Comparison of ENCODE assay signal across 15 mouse cellular contexts in the genomic region with DNA sequence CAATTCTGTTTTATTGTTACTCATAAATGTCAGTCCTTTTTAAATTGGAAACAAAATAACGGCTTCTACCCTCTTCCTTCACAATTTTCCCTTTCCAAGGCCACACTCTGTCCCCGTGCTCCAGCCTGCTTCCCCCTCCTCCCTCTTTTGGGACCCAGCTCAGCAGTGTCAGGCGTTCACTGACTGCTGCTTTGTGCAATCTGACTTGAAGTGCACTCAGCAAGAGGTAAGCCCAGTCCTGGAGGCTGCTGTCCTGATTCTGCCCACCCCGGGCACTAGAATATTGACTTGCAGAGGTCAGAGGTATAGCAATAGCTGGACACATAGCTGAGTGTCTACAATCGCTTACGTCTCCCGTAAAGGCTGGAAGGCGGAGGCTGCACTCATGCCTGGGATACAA. TPM values are rescaled to one million over a fixed set of nuclear protein-coding genes. Genes with fewer than 3 reads are reported as not detected.
A peak's percentile ranks its signal among the peaks of the same experiment; 100 is the strongest.
DNase-seq lines count a peak whose midpoint lies in the region; ATAC-seq and TF ChIP-seq lines count a peak whose summit lies in the region.
"Had no signal": no experiment of that assay in that cellular context is flagged by ENCODE, and none has a peak within 500 bp of the region (broad histone marks: within the 10 kb centered on the region; RNA-seq: fewer than 3 reads in every experiment).

No protein-coding gene starts in this region.

- no peak for TF ChIP-seq CTCF in lung, postnatal 0 days (IDR thresholded peaks at IDR 0.05)
- no peak for TF ChIP-seq CTCF in forebrain, postnatal 0 days (IDR thresholded peaks at IDR 0.05; ENCODE audit: low read depth)
- TF ChIP-seq CTCF in cerebellum, adult 2 months (IDR thresholded peaks at IDR 0.05; ENCODE audit: borderline replicate concordance, insufficient read depth, low read depth, low read length), result no peak

- WGBS in lung, postnatal 0 days, result 46% methylated on average over 8 of the region's 8 CpGs
- WGBS in forebrain, postnatal 0 days, result 48% methylated on average over 8 of the region's 8 CpGs
- WGBS in midbrain, embryonic 11.5 days, result 49% methylated on average over 8 of the region's 8 CpGs
- 79% methylated on average over 8 of the region's 8 CpGs for WGBS in cerebellum, adult 2 months

- TF ChIP-seq EP300 in lung, postnatal 0 days (IDR thresholded peaks at IDR 0.05), result no peak

- H3K4me2 ChIP-seq in lung, postnatal 0 days (replicated peaks; ENCODE audit: low read depth, low read length), result no peak overlapping the region
- 0 out of 2 replicates have a peak overlapping the region, but pooled peaks have one; percentile 19 for H3K4me2 ChIP-seq in forebrain, postnatal 0 days (ENCODE audit: low read depth)
- no peak overlapping the region for H3K4me2 ChIP-seq in midbrain, embryonic 11.5 days
- H3K4me2 ChIP-seq: kidney, embryonic 15.5 days had no signal

- H3K27me3 ChIP-seq in lung, postnatal 0 days (replicated peaks; ENCODE audit: insufficient read depth, low read length), result no peaks in the 10 kb centered on the region
- H3K27me3 ChIP-seq in forebrain, postnatal 0 days (ENCODE audit: insufficient read depth, low read length), result no peaks in the 10 kb centered on the region
- peaks cover 42% of the 10 kb centered on the region for H3K27me3 ChIP-seq in midbrain, embryonic 11.5 days (ENCODE audit: control insufficient read depth, insufficient read depth, low read length)
- no peaks in the 10 kb centered on the region for H3K27me3 ChIP-seq in cerebellum, adult 2 months (ENCODE audit: control insufficient read depth, insufficient read depth, low read length)

- H3K4me1 ChIP-seq in lung, postnatal 0 days (ENCODE audit: insufficient read depth, low read depth, low read length), result peaks cover 12% of the 10 kb centered on the region; the same call in 1 of the 2 replicates
- peaks cover 32% of the 10 kb centered on the region for H3K4me1 ChIP-seq in forebrain, postnatal 0 days (ENCODE audit: insufficient read depth)
- peaks cover 28% of the 10 kb centered on the region for H3K4me1 ChIP-seq in midbrain, embryonic 11.5 days (ENCODE audit: control insufficient read depth, insufficient read depth, low read length)
- no peaks in the 10 kb centered on the region for H3K4me1 ChIP-seq in cerebellum, adult 2 months (ENCODE audit: control insufficient read depth, insufficient read depth, low read length)

- intact Hi-C loops in left cerebral cortex, postnatal 25 days (cut with DNase I), result no loop called here

- peak overlapping the region; percentile 62 for H3K27ac ChIP-seq in lung, postnatal 0 days (ENCODE audit: low read length)
- H3K27ac ChIP-seq in forebrain, postnatal 0 days (ENCODE audit: low read depth, low read length), result peak overlapping the region; percentile 84
- H3K27ac ChIP-seq in midbrain, embryonic 11.5 days (ENCODE audit: low read depth, low read length), result peak overlapping the region; percentile 85
- H3K27ac ChIP-seq in cerebellum, adult 2 months (ENCODE audit: insufficient read depth, low read length), result no peak overlapping the region
- H3K27ac ChIP-seq: heart, adult 2 months; kidney, embryonic 15.5 days; stomach, postnatal 0 days had no signal

- no peaks in the 10 kb centered on the region for H3K36me3 ChIP-seq in lung, postnatal 0 days (ENCODE audit: insufficient read depth, low read length)
- peaks cover 27% of the 10 kb centered on the region for H3K36me3 ChIP-seq in forebrain, postnatal 0 days (ENCODE audit: insufficient read depth)
- H3K36me3 ChIP-seq in midbrain, embryonic 11.5 days (ENCODE audit: control insufficient read depth, insufficient read depth, low read length), result peaks cover 6% of the 10 kb centered on the region; the same call in 1 of the 2 replicates
- H3K36me3 ChIP-seq: kidney, embryonic 15.5 days had no signal

- no peak for ATAC-seq in lung, postnatal 0 days
- ATAC-seq in forebrain, postnatal 0 days, result peak; percentile 21; the same call in 1 of the 2 replicates
- ATAC-seq in midbrain, embryonic 11.5 days (ENCODE audit: low FRiP score), result peak; percentile 57

- H3K9ac ChIP-seq in lung, postnatal 0 days (replicated peaks; ENCODE audit: low read depth), result no peak overlapping the region
- H3K9ac ChIP-seq in forebrain, postnatal 0 days, result 0 out of 2 replicates have a peak overlapping the region, but pooled peaks have one; percentile 35
- 0 out of 2 replicates have a peak overlapping the region, but pooled peaks have one; percentile 25 for H3K9ac ChIP-seq in midbrain, embryonic 11.5 days (ENCODE audit: low read length)
- H3K9ac ChIP-seq: kidney, embryonic 15.5 days had no signal

- H3K4me3 ChIP-seq in lung, postnatal 0 days (ENCODE audit: low read depth, low read length), result no peak overlapping the region
- no peak overlapping the region for H3K4me3 ChIP-seq in forebrain, postnatal 0 days (ENCODE audit: low read depth, low read length)
- H3K4me3 ChIP-seq in midbrain, embryonic 11.5 days (ENCODE audit: low read depth, low read length), result no peak overlapping the region
- H3K4me3 ChIP-seq in cerebellum, adult 2 months (replicated peaks; ENCODE audit: insufficient read depth, low read depth, low read length), result no peak overlapping the region
- H3K4me3 ChIP-seq: heart, adult 2 months; kidney, embryonic 15.5 days; layer of hippocampus, adult 2 months had no signal

- no peak for TF ChIP-seq POLR2A in cerebellum, adult 2 months (IDR thresholded peaks at IDR 0.05; ENCODE audit: borderline replicate concordance, insufficient read depth, low read length)

- DNase-seq in lung, postnatal 0 days (ENCODE audit: low spot score), result peak; percentile 29
- no peak for DNase-seq in lung, postnatal 10 days
- no peak for DNase-seq in forebrain, postnatal 0 days
- DNase-seq in midbrain, embryonic 11.5 days (ENCODE audit: low spot score, missing footprints), result peak; percentile 90
- no peak for DNase-seq in thymus, postnatal 25 days
- no peak for DNase-seq in cerebellum, adult 2 months
- DNase-seq in left cerebral cortex, postnatal 25 days (ENCODE audit: low spot score in 2 of 2), result no peak
- DNase-seq: cerebellum, postnatal 25 days; heart, adult 2 months; heart, postnatal 36 days; spleen, adult 18-20 months had no signal

- no peaks in the 10 kb centered on the region for H3K9me3 ChIP-seq in lung, postnatal 0 days (ENCODE audit: low read length)
- H3K9me3 ChIP-seq in forebrain, postnatal 0 days (ENCODE audit: low read length), result no peaks in the 10 kb centered on the region
- no peaks in the 10 kb centered on the region for H3K9me3 ChIP-seq in midbrain, embryonic 11.5 days (ENCODE audit: control insufficient read depth, low read length)
- H3K9me3 ChIP-seq: kidney, embryonic 15.5 days had no signal

RNA-seq across cellular contexts. Expression of gene Serpinh1, which starts 39.8 kb away (rescaled TPM):
- polyA plus RNA-seq in lung, postnatal 0 days (2015; fragmentation: Nextera tagmentation; extraction: Ambion mirVana), result 579 and 666 TPM in 2 replicates
- 127 and 160 TPM in 2 replicates for total RNA-seq in forebrain, postnatal 0 days (2014; rRNA removed)
- 117 and 121 TPM in 2 replicates for polyA plus RNA-seq in forebrain, postnatal 0 days (2015; fragmentation: Nextera tagmentation; extraction: Ambion mirVana)
- 202 and 210 TPM in 2 replicates for polyA plus RNA-seq in midbrain, embryonic 11.5 days (2014; fragmentation: Nextera tagmentation; extraction: Ambion mirVana)
- polyA plus RNA-seq in cerebellum, adult 2 months (2012; rRNA removed), result 24.9 and 25.4 TPM in 2 replicates
- total RNA-seq in left cerebral cortex, postnatal 25 days (2021), result 10 to 100 TPM; 34.9 TPM
- total RNA-seq: monocyte, adult 5-6 weeks had no signal

RNA-seq across cellular contexts. Expression of gene Map6, which starts 46.0 kb away (rescaled TPM):
- polyA plus RNA-seq in lung, postnatal 0 days (2015; fragmentation: Nextera tagmentation; extraction: Ambion mirVana), result 29.6 and 35.9 TPM in 2 replicates
- total RNA-seq in forebrain, postnatal 0 days (2014; rRNA removed), result 187 and 234 TPM in 2 replicates
- polyA plus RNA-seq in forebrain, postnatal 0 days (2015; fragmentation: Nextera tagmentation; extraction: Ambion mirVana), result 71.9 and 98.0 TPM in 2 replicates
- 38.8 and 43.1 TPM in 2 replicates for polyA plus RNA-seq in midbrain, embryonic 11.5 days (2014; fragmentation: Nextera tagmentation; extraction: Ambion mirVana)
- polyA plus RNA-seq in cerebellum, adult 2 months (2012; rRNA removed), result 76.4 and 78.9 TPM in 2 replicates
- 100 to 1,000 TPM; 135 to 137 TPM for total RNA-seq in left cerebral cortex, postnatal 25 days (2021)
- total RNA-seq: monocyte, adult 5-6 weeks had no signal

Comparison
In these comparisons a context has a peak if more than half of its experiments do, and no peak if none do; other contexts are left out.
1. DNase-seq: peak in lung, postnatal 0 days (single experiment) and midbrain, embryonic 11.5 days (single experiment); none in lung, postnatal 10 days (single experiment), forebrain, postnatal 0 days (single experiment), thymus, postnatal 25 days (single experiment), cerebellum, adult 2 months (0 of 2) and left cerebral cortex, postnatal 25 days (0 of 2).